Mouse (Mus musculus): ENCODE measurements around the gene Olfr796. TPM values are rescaled to one million over a fixed set of nuclear protein-coding genes. Genes with fewer than 3 reads are reported as not detected.

Gene Olfr796
- total RNA-seq (2021), result not detected
- not detected in 2 replicates for polyA plus RNA-seq (2012; rRNA removed)
- long read RNA-seq, result 0 reads

DNA sequence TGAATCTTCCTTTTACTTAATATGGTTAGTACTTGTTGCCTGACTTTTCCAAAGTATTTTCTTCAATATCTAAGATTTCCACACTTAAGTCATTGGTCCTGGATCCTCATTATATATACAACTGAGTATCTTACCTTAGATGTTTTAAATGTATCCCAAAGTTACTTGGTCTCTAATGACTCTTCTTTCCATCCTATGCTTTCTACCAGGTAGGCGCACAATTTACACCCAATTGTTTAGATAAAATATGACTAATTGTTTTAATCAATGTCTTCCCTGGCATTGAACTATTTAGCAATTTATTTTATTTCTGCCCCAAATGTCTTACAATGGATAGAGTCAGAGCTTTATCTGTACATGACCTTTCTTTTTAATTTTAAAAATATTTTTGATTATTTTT lies at the start of gene Olfr796:
TSS of gene Olfr796 (minus strand) at position 101 of the 400 bp plus-strand sequence.
- no peak for DNase-seq

- no peak for DNase-seq
Measured at GRCm38 (mm10) chr10:129657394-129657793, 45.0 kb upstream of the Olfr796 start, which contains the start of gene Olfr800. TSS of gene Olfr800 (plus strand) at chr10:129657694.

DNA sequence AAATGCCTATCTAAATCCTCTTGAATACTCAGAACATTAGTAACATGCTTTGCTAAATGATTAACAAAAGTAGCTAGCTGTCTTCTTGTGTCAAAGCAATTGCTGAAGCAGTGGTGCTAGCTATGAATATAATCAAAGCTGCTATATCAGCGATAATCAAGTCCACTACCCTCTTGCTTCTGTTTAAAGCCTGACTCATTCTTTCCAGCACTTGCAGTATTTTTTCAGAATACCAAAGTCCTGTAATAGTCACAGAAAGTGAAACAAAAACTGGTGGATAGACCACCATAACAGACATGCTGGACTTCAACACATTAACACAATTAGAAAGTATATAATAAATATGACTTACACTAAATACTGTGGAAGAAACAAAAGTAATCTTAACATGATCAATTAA lies 39.4 kb upstream of the Olfr796 start:
- no peak for DNase-seq

- no peak for DNase-seq
Measured at GRCm38 (mm10) chr10:129637184-129637583, 24.8 kb upstream of the Olfr796 start, which contains the start of gene Olfr799. TSS of gene Olfr799 (plus strand) at chr10:129637484.

- no peak for DNase-seq
Measured at GRCm38 (mm10) chr10:129627834-129628233, 15.5 kb upstream of the Olfr796 start, which contains the start of gene Olfr798. TSS of gene Olfr798 (minus strand) at chr10:129627934.

- no peak for DNase-seq
Measured at GRCm38 (mm10) chr10:129623251-129623650, 10.9 kb upstream of the Olfr796 start.

DNA sequence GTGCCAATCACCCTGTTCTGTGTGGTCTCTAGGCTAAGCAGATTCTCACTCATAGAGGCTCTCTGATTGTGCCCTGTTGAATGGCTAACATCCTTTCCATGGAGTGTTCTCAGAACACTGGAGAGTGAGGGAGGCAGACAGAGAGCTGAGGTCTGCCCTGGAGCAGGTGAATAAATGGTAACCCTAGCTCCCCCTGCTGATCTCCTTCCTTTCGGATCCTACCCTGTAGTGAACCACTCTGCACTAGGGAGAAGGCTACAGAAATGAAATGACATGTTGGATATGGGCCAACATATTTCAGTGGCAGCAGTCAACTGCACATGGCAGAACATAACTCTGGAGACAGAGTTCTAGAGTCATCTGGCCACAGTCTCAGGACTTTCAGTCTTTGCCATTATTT lies 9.4 kb upstream of the Olfr796 start:
- no peak for DNase-seq

GRCm38 (mm10) chr10:129577066-129577465 lies 35.3 kb downstream of the Olfr796 start:
- no peak for DNase-seq

- DNase-seq, result no peak
Measured at GRCm38 (mm10) chr10:129567355-129567754, 45.0 kb downstream of the Olfr796 start, which contains the start of gene Olfr794. TSS of gene Olfr794 (plus strand) at chr10:129567655.

Small RNA genes within 50 kb of the gene (microRNA-seq; reads per million reads assigned to microRNA genes)
- 0 reads per million in 2 experiments for gene Gm23252

Other genes starting within 250 kb of the Olfr796 start
- not detected for gene Olfr784, start 228.5 kb downstream of the Olfr796 start, total RNA-seq (2021)
- gene Olfr784, start 228.5 kb downstream of the Olfr796 start, polyA plus RNA-seq (2012; rRNA removed), result not detected in 2 replicates
- gene Olfr785, start 207.1 kb downstream of the Olfr796 start, total RNA-seq (2021), result not detected
- gene Olfr785, start 207.1 kb downstream of the Olfr796 start, polyA plus RNA-seq (2012; rRNA removed), result not detected in 2 replicates
- gene Olfr786, start 185.3 kb downstream of the Olfr796 start, total RNA-seq (2021), result not detected
- gene Olfr786, start 185.3 kb downstream of the Olfr796 start, polyA plus RNA-seq (2012; rRNA removed), result not detected in 2 replicates
- not detected for gene Olfr787, start 150.7 kb downstream of the Olfr796 start, total RNA-seq (2021)
- not detected in 2 replicates for gene Olfr787, start 150.7 kb downstream of the Olfr796 start, polyA plus RNA-seq (2012; rRNA removed)
- gene Olfr788, start 141.6 kb downstream of the Olfr796 start, total RNA-seq (2021), result not detected
- gene Olfr788, start 141.6 kb downstream of the Olfr796 start, polyA plus RNA-seq (2012; rRNA removed), result not detected in 2 replicates
- gene Olfr789, start 127.8 kb downstream of the Olfr796 start, total RNA-seq (2021), result not detected
- gene Olfr789, start 127.8 kb downstream of the Olfr796 start, polyA plus RNA-seq (2012; rRNA removed), result not detected in 2 replicates
- not detected for gene Olfr790, start 114.1 kb downstream of the Olfr796 start, total RNA-seq (2021)
- gene Olfr790, start 114.1 kb downstream of the Olfr796 start, polyA plus RNA-seq (2012; rRNA removed), result not detected in 2 replicates
- not detected for gene Olfr791, start 90.8 kb downstream of the Olfr796 start, total RNA-seq (2021)
- gene Olfr791, start 90.8 kb downstream of the Olfr796 start, polyA plus RNA-seq (2012; rRNA removed), result not detected in 2 replicates
- gene Olfr792, start 73.4 kb downstream of the Olfr796 start, total RNA-seq (2021), result not detected
- gene Olfr792, start 73.4 kb downstream of the Olfr796 start, polyA plus RNA-seq (2012; rRNA removed), result not detected in 2 replicates
- not detected for gene Olfr794, start 44.9 kb downstream of the Olfr796 start, total RNA-seq (2021)
- gene Olfr794, start 44.9 kb downstream of the Olfr796 start, polyA plus RNA-seq (2012; rRNA removed), result not detected in 2 replicates
- gene Olfr798, start 15.4 kb upstream of the Olfr796 start, total RNA-seq (2021), result not detected
- gene Olfr798, start 15.4 kb upstream of the Olfr796 start, polyA plus RNA-seq (2012; rRNA removed), result not detected in 2 replicates
- not detected for gene Olfr799, start 24.9 kb upstream of the Olfr796 start, total RNA-seq (2021)
- not detected in 2 replicates for gene Olfr799, start 24.9 kb upstream of the Olfr796 start, polyA plus RNA-seq (2012; rRNA removed)
- not detected for gene Olfr800, start 45.1 kb upstream of the Olfr796 start, total RNA-seq (2021)
- gene Olfr800, start 45.1 kb upstream of the Olfr796 start, polyA plus RNA-seq (2012; rRNA removed), result not detected in 2 replicates
- not detected for gene Olfr801, start 61.3 kb upstream of the Olfr796 start, total RNA-seq (2021)
- not detected in 2 replicates for gene Olfr801, start 61.3 kb upstream of the Olfr796 start, polyA plus RNA-seq (2012; rRNA removed)
- gene Olfr802, start 75.6 kb upstream of the Olfr796 start, total RNA-seq (2021), result not detected
- gene Olfr802, start 75.6 kb upstream of the Olfr796 start, polyA plus RNA-seq (2012; rRNA removed), result not detected in 2 replicates
- gene Olfr803, start 81.7 kb upstream of the Olfr796 start, total RNA-seq (2021), result not detected
- not detected in 2 replicates for gene Olfr803, start 81.7 kb upstream of the Olfr796 start, polyA plus RNA-seq (2012; rRNA removed)
- not detected for gene Olfr804, start 90.6 kb upstream of the Olfr796 start, total RNA-seq (2021)
- gene Olfr804, start 90.6 kb upstream of the Olfr796 start, polyA plus RNA-seq (2012; rRNA removed), result not detected in 2 replicates
- not detected for gene Olfr805, start 116.8 kb upstream of the Olfr796 start, total RNA-seq (2021)
- gene Olfr805, start 116.8 kb upstream of the Olfr796 start, polyA plus RNA-seq (2012; rRNA removed), result not detected in 2 replicates
- gene Olfr806, start 129.4 kb upstream of the Olfr796 start, total RNA-seq (2021), result not detected
- gene Olfr806, start 129.4 kb upstream of the Olfr796 start, polyA plus RNA-seq (2012; rRNA removed), result not detected in 2 replicates
- not detected for gene Olfr807, start 145.2 kb upstream of the Olfr796 start, total RNA-seq (2021)
- gene Olfr807, start 145.2 kb upstream of the Olfr796 start, polyA plus RNA-seq (2012; rRNA removed), result not detected in 2 replicates
- not detected for gene Olfr808, start 152.9 kb upstream of the Olfr796 start, total RNA-seq (2021)
- not detected in 2 replicates for gene Olfr808, start 152.9 kb upstream of the Olfr796 start, polyA plus RNA-seq (2012; rRNA removed)
- gene Olfr809, start 162.1 kb upstream of the Olfr796 start, total RNA-seq (2021), result not detected
- gene Olfr809, start 162.1 kb upstream of the Olfr796 start, polyA plus RNA-seq (2012; rRNA removed), result not detected in 2 replicates
- gene Olfr810, start 182.3 kb upstream of the Olfr796 start, total RNA-seq (2021), result not detected
- not detected in 2 replicates for gene Olfr810, start 182.3 kb upstream of the Olfr796 start, polyA plus RNA-seq (2012; rRNA removed)
- gene Olfr811, start 191.8 kb upstream of the Olfr796 start, total RNA-seq (2021), result not detected
- not detected in 2 replicates for gene Olfr811, start 191.8 kb upstream of the Olfr796 start, polyA plus RNA-seq (2012; rRNA removed)
- gene Olfr812, start 233.5 kb upstream of the Olfr796 start, total RNA-seq (2021), result not detected
- gene Olfr812, start 233.5 kb upstream of the Olfr796 start, polyA plus RNA-seq (2012; rRNA removed), result not detected in 2 replicates
- not detected for gene Olfr813, start 242.8 kb upstream of the Olfr796 start, total RNA-seq (2021)
- not detected in 2 replicates for gene Olfr813, start 242.8 kb upstream of the Olfr796 start, polyA plus RNA-seq (2012; rRNA removed)